Mouse (Mus musculus): Measurements from ENCODE around the gene Apbb2. TPM values are rescaled to one million over a fixed set of nuclear protein-coding genes. Genes with fewer than 3 reads are reported as not detected.

The Apbb2 gene
- polyA plus RNA-seq, 1 experiment from 2014 or later: 39.5 TPM

DNA sequence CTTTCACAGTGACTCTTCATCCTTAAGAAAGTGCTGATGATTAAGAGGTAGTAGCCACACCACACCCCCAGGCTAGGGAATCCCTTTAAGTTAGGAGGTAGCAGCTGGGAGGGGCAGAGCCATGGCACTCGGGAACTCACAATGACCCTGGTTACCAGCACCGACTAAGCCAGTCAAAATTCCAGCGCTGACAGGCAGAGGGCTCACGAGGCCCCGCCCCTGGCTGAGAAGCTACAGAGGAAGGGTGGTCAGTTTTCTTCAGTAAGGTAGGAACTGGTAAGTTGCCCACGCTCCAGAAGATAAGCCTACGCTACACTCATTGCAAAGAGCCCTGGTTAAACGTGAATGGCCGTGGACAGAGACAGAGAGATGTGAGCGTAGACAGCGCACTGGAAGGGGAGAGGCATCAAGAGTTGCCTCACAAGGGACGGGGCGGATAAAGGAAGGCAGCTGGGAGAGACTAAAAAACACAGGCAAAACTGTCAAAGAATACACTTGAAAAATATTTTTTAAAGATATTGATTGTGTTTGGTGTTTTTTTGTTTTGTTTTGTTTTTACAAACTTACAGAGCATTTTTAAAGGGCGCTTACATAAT, 100.1 kb downstream of the Apbb2 start:
- no peaks in the 10 kb centered on the region for H3K36me3 ChIP-seq (ENCODE audit: control insufficient read depth, insufficient read depth, low read length)
- H3K4me1 ChIP-seq (ENCODE audit: control insufficient read depth, insufficient read depth, low read length): no peaks in the 10 kb centered on the region
- WGBS: 34% methylated on average over 14 of the region's 14 CpGs
- no peak overlapping the region for H3K4me2 ChIP-seq (replicated peaks; ENCODE audit: low read depth, low read length)
- no peak overlapping the region for H3K4me3 ChIP-seq (ENCODE audit: low read depth, low read length)
- no peak; the same call in 1 of the 2 replicates for ATAC-seq (ENCODE audit: insufficient number of reproducible peaks, insufficient read depth, low FRiP score, low read depth)
- H3K27me3 ChIP-seq (ENCODE audit: control insufficient read depth, insufficient read depth, low read length): no peaks in the 10 kb centered on the region
- H3K27ac ChIP-seq (ENCODE audit: low read length): no peak overlapping the region
- no peaks in the 10 kb centered on the region for H3K9me3 ChIP-seq (ENCODE audit: control insufficient read depth, low read depth, low read length)
- no peak overlapping the region for H3K9ac ChIP-seq (replicated peaks; ENCODE audit: low read depth, low read length)

DNA sequence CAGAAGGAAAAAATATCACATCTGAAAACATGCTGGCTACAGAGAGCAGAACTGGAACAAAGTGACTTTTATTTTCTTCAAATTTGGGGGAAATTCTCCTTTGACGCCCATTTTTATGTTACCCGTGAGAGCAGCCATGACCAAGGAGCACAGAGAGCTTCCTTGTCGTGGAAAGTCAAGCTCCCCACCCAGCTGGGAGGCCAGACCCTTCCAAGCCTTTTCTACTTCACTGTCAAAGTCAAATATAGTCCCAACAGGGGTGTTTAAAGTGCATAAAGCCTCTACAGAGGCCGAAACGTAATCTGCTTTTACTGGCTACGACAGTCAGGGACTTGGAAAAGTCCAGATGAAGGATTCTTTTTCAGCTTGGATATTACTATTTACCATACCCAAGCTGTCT, 101.1 kb downstream of the Apbb2 start:
- Histone ChIP-seq H3K27me3 (ENCODE audit: control insufficient read depth, insufficient read depth, low read length) (no peaks in the 10 kb centered on the region), H3K4me1 (ENCODE audit: control insufficient read depth, insufficient read depth, low read length) (no peaks in the 10 kb centered on the region), H3K4me3 (ENCODE audit: low read depth, low read length) (no peak overlapping the region), H3K9ac (replicated peaks; ENCODE audit: low read depth, low read length) (no peak overlapping the region), H3K4me2 (replicated peaks; ENCODE audit: low read depth, low read length) (no peak overlapping the region), H3K36me3 (ENCODE audit: control insufficient read depth, insufficient read depth, low read length) (no peaks in the 10 kb centered on the region), H3K27ac (ENCODE audit: low read length) (no peak overlapping the region), H3K9me3 (ENCODE audit: control insufficient read depth, low read depth, low read length) (no peaks in the 10 kb centered on the region)
- WGBS: 70% methylated on average over 6 of the region's 6 CpGs
- no peak for ATAC-seq (ENCODE audit: insufficient number of reproducible peaks, insufficient read depth, low FRiP score, low read depth)

DNA sequence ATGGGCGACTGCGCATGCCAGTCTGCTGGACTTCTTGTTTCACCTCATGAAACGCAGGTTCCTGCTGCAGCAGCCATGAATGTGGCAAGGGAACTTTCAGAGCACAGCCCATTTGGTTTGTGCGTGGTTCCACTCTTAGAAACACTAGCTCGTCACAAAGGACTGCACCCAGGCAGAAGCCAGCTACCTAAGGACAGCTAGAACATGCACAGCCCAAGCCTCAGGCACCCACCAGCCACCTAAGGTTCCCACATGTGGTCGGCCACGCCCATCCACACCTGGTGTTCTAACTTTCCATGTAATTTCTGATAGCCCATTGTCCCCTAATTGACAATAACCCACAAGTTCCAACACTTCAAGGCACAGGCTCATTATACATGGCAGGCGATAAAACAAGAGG, 102.3 kb downstream of the Apbb2 start:
- Histone ChIP-seq H3K4me1 (ENCODE audit: control insufficient read depth, insufficient read depth, low read length) (no peaks in the 10 kb centered on the region), H3K27me3 (ENCODE audit: control insufficient read depth, insufficient read depth, low read length) (no peaks in the 10 kb centered on the region), H3K27ac (ENCODE audit: low read length) (no peak overlapping the region), H3K36me3 (ENCODE audit: control insufficient read depth, insufficient read depth, low read length) (no peaks in the 10 kb centered on the region), H3K9me3 (ENCODE audit: control insufficient read depth, low read depth, low read length) (no peaks in the 10 kb centered on the region), H3K9ac (replicated peaks; ENCODE audit: low read depth, low read length) (no peak overlapping the region), H3K4me3 (ENCODE audit: low read depth, low read length) (no peak overlapping the region), H3K4me2 (replicated peaks; ENCODE audit: low read depth, low read length) (no peak overlapping the region)
- 91% methylated on average over 8 of the region's 8 CpGs for WGBS
- ATAC-seq (ENCODE audit: insufficient number of reproducible peaks, insufficient read depth, low FRiP score, low read depth): no peak

DNA sequence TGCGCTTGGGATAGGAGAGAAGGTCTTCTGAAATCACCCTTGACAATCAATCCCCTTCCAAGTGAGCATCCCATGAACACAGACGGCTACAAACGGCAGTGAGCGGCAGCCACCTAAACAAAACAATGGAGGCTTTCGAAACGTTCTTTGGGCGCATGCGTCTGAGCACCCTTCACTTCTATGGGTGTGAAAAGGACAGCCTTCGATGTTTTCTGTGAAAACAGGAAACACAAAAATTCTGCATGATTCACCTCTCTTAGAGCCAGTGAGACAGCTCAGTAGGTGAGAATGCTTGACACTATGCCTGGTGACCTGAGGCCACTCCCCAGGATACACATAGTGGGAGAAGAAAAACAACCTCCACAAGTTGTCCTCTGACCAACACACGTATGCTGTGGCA, 103.3 kb downstream of the Apbb2 start:
- Histone ChIP-seq H3K9ac (replicated peaks; ENCODE audit: low read depth, low read length) (no peak overlapping the region), H3K27me3 (ENCODE audit: control insufficient read depth, insufficient read depth, low read length) (no peaks in the 10 kb centered on the region), H3K36me3 (ENCODE audit: control insufficient read depth, insufficient read depth, low read length) (no peaks in the 10 kb centered on the region), H3K4me1 (ENCODE audit: control insufficient read depth, insufficient read depth, low read length) (no peaks in the 10 kb centered on the region), H3K4me3 (ENCODE audit: low read depth, low read length) (no peak overlapping the region), H3K27ac (ENCODE audit: low read length) (no peak overlapping the region), H3K9me3 (ENCODE audit: control insufficient read depth, low read depth, low read length) (no peaks in the 10 kb centered on the region), H3K4me2 (replicated peaks; ENCODE audit: low read depth, low read length) (no peak overlapping the region)
- no peak for ATAC-seq (ENCODE audit: insufficient number of reproducible peaks, insufficient read depth, low FRiP score, low read depth)
- WGBS: 81% methylated on average over 10 of the region's 10 CpGs

DNA sequence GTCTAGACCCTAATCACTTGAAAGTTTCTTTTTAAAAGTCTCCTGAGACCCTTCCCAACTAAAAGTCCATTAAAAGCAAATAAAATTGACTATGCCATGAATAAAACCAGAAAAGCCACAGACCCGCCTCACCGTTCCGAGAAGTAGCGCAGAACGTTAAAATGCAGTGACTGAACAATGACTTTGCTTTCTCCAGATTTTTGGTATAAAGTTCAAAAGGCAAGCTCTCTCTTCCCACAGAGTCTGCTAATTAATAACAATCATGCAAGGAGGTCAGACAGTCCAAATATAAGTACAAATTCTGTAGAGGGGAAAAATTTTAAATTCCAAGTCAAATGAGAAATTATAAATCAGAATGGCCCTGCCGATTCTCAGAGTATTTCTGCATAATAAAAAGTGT, 103.9 kb downstream of the Apbb2 start:
- no peak overlapping the region for H3K27ac ChIP-seq (ENCODE audit: low read length)
- no peaks in the 10 kb centered on the region for H3K36me3 ChIP-seq (ENCODE audit: control insufficient read depth, insufficient read depth, low read length)
- ATAC-seq (ENCODE audit: insufficient number of reproducible peaks, insufficient read depth, low FRiP score, low read depth): no peak
- no peaks in the 10 kb centered on the region for H3K4me1 ChIP-seq (ENCODE audit: control insufficient read depth, insufficient read depth, low read length)
- 83% methylated on average over 6 of the region's 6 CpGs for WGBS
- no peak overlapping the region for H3K4me2 ChIP-seq (replicated peaks; ENCODE audit: low read depth, low read length)
- no peaks in the 10 kb centered on the region for H3K27me3 ChIP-seq (ENCODE audit: control insufficient read depth, insufficient read depth, low read length)
- H3K4me3 ChIP-seq (ENCODE audit: low read depth, low read length): no peak overlapping the region
- H3K9me3 ChIP-seq (ENCODE audit: control insufficient read depth, low read depth, low read length): no peaks in the 10 kb centered on the region
- H3K9ac ChIP-seq (replicated peaks; ENCODE audit: low read depth, low read length): no peak overlapping the region

DNA sequence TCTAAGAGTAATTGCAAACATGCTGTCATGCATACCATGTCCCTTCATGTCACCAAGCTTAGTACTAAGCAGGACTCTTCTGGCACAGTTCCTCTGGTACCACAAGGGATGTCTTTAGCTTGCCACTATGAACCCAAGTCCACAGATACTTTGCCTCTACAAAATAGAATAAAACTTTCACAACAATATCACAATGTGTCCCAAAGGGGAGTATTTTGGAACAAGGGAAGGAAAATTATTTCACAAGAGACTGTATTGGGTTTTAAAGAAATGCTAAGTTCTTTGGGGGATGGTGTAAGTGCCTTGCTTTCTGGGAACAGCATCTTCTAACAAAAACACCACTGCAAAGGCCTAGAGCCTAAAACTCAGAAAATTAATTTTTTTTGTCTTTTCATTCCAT, 105.2 kb downstream of the Apbb2 start:
- Histone ChIP-seq H3K9ac (replicated peaks; ENCODE audit: low read depth, low read length) (no peak overlapping the region), H3K27ac (ENCODE audit: low read length) (no peak overlapping the region), H3K4me2 (replicated peaks; ENCODE audit: low read depth, low read length) (no peak overlapping the region), H3K4me3 (ENCODE audit: low read depth, low read length) (no peak overlapping the region), H3K27me3 (ENCODE audit: control insufficient read depth, insufficient read depth, low read length) (no peaks in the 10 kb centered on the region), H3K4me1 (ENCODE audit: control insufficient read depth, insufficient read depth, low read length) (no peaks in the 10 kb centered on the region), H3K36me3 (ENCODE audit: control insufficient read depth, insufficient read depth, low read length) (no peaks in the 10 kb centered on the region), H3K9me3 (ENCODE audit: control insufficient read depth, low read depth, low read length) (no peaks in the 10 kb centered on the region)
- ATAC-seq (ENCODE audit: insufficient number of reproducible peaks, insufficient read depth, low FRiP score, low read depth): no peak

DNA sequence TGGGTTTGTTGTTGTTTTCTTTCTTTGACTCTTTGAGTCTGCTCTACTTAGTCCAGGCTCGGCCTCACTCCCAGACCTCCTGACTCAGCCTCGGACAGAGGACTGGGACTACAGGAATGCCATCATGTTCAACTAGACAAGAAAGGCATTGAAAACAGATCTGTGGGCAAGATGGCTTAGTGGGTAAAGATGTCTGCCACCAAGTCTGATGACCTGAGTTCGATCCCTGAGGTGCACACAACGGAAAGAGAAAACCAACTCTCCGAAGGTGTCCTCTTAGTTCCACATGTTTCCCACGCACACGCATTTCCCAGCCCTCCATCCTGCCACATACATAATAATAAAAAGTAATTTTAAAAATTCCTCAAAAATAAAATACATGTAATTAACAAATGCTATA, 106.1 kb downstream of the Apbb2 start:
- no peak overlapping the region for H3K4me2 ChIP-seq (replicated peaks; ENCODE audit: low read depth, low read length)
- H3K9ac ChIP-seq (replicated peaks; ENCODE audit: low read depth, low read length): no peak overlapping the region
- no peak for ATAC-seq (ENCODE audit: insufficient number of reproducible peaks, insufficient read depth, low FRiP score, low read depth)
- H3K27me3 ChIP-seq (ENCODE audit: control insufficient read depth, insufficient read depth, low read length): no peaks in the 10 kb centered on the region
- H3K36me3 ChIP-seq (ENCODE audit: control insufficient read depth, insufficient read depth, low read length): no peaks in the 10 kb centered on the region
- 90% methylated on average over 7 of the region's 7 CpGs for WGBS
- no peak overlapping the region for H3K4me3 ChIP-seq (ENCODE audit: low read depth, low read length)
- no peaks in the 10 kb centered on the region for H3K9me3 ChIP-seq (ENCODE audit: control insufficient read depth, low read depth, low read length)
- H3K4me1 ChIP-seq (ENCODE audit: control insufficient read depth, insufficient read depth, low read length): no peaks in the 10 kb centered on the region
- no peak overlapping the region for H3K27ac ChIP-seq (ENCODE audit: low read length)

DNA sequence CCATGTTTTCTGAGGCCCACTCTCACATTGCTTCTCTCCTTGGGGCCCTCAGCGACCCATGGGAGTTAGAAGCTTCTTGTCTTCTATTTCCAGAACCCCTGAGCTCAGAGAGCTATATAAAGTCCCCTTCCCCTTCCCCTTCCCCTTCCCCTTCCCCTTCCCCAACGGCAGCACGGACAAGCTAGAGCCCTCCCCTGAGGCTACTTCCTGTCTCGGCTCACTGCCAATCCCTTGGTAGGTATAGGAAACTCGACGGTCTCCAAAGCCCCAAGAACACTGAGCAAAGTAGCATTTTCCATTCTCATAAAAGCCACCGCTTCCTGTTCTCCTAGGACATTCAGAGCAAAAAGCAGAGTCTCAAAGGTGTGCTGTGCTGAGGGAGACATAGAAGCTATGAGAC, 107.9 kb downstream of the Apbb2 start:
- no peak overlapping the region for H3K27ac ChIP-seq (ENCODE audit: low read length)
- H3K27me3 ChIP-seq (ENCODE audit: control insufficient read depth, insufficient read depth, low read length): no peaks in the 10 kb centered on the region
- H3K4me2 ChIP-seq (replicated peaks; ENCODE audit: low read depth, low read length): no peak overlapping the region

DNA sequence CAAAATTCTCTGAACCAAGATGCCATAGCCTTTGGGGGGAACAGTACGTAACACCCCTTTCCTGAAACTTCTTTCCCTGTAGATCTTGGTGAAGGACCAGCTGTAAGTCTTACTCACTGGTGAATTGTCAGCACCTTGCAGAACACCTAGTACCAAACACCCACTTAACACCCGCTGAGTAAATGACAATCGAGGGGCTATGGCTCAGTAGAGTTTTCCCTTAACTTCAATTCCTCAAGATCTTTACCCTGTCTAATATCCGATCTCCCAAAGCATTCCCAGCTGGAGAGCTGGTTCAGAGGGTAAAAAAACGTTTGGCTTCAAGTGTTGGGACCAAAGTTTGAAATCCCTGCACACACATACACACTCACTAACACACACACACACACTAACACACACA, 109.4 kb downstream of the Apbb2 start:
- H3K4me1 ChIP-seq (ENCODE audit: control insufficient read depth, insufficient read depth, low read length): peaks cover 4% of the 10 kb centered on the region; the same call in 1 of the 2 replicates
- ATAC-seq (ENCODE audit: insufficient number of reproducible peaks, insufficient read depth, low FRiP score, low read depth): no peak

More for the DNA sequence above, 107.9 kb downstream of the Apbb2 start:
- no peak overlapping the region for H3K9ac ChIP-seq (replicated peaks; ENCODE audit: low read depth, low read length)
- no peak overlapping the region for H3K4me3 ChIP-seq (ENCODE audit: low read depth, low read length)
- no peaks in the 10 kb centered on the region for H3K36me3 ChIP-seq (ENCODE audit: control insufficient read depth, insufficient read depth, low read length)
- H3K4me1 ChIP-seq (ENCODE audit: control insufficient read depth, insufficient read depth, low read length): no peaks in the 10 kb centered on the region
- no peaks in the 10 kb centered on the region for H3K9me3 ChIP-seq (ENCODE audit: control insufficient read depth, low read depth, low read length)
- ATAC-seq (ENCODE audit: insufficient number of reproducible peaks, insufficient read depth, low FRiP score, low read depth): no peak
- 81% methylated on average over 6 of the region's 7 CpGs for WGBS

More for the DNA sequence above, 109.4 kb downstream of the Apbb2 start:
- WGBS: 87% methylated on average over 5 of the region's 5 CpGs
- Histone ChIP-seq H3K4me3 (ENCODE audit: low read depth, low read length) (no peak overlapping the region), H3K36me3 (ENCODE audit: control insufficient read depth, insufficient read depth, low read length) (no peaks in the 10 kb centered on the region), H3K9ac (replicated peaks; ENCODE audit: low read depth, low read length) (no peak overlapping the region), H3K9me3 (ENCODE audit: control insufficient read depth, low read depth, low read length) (no peaks in the 10 kb centered on the region), H3K27me3 (ENCODE audit: control insufficient read depth, insufficient read depth, low read length) (no peaks in the 10 kb centered on the region), H3K27ac (ENCODE audit: low read length) (no peak overlapping the region), H3K4me2 (replicated peaks; ENCODE audit: low read depth, low read length) (no peak overlapping the region)

All from stomach, embryonic 14.5 days (tissue).